Mouse (Mus musculus) olfactory bulb, adult 2 months (tissue): ENCODE measurements around the gene Ggt7.

ENCODE experiments used
- CTCF ChIP-seq: fragments of 200-500 bp; IDR thresholded peaks from 2 replicates; pipeline ENCODE4 v1.5.1; 2012; ENCODE audit warnings: low read depth, mild to moderate bottlenecking, low read length, moderate library complexity; ENCODE audit not compliant: insufficient read depth
- POLR2A ChIP-seq: fragments of 200-500 bp; IDR thresholded peaks from 2 replicates; pipeline ENCODE4 v1.6.1; 2012; ENCODE audit warnings: mild to moderate bottlenecking, low read depth, low read length, moderate library complexity; ENCODE audit not compliant: insufficient read depth

DNA sequence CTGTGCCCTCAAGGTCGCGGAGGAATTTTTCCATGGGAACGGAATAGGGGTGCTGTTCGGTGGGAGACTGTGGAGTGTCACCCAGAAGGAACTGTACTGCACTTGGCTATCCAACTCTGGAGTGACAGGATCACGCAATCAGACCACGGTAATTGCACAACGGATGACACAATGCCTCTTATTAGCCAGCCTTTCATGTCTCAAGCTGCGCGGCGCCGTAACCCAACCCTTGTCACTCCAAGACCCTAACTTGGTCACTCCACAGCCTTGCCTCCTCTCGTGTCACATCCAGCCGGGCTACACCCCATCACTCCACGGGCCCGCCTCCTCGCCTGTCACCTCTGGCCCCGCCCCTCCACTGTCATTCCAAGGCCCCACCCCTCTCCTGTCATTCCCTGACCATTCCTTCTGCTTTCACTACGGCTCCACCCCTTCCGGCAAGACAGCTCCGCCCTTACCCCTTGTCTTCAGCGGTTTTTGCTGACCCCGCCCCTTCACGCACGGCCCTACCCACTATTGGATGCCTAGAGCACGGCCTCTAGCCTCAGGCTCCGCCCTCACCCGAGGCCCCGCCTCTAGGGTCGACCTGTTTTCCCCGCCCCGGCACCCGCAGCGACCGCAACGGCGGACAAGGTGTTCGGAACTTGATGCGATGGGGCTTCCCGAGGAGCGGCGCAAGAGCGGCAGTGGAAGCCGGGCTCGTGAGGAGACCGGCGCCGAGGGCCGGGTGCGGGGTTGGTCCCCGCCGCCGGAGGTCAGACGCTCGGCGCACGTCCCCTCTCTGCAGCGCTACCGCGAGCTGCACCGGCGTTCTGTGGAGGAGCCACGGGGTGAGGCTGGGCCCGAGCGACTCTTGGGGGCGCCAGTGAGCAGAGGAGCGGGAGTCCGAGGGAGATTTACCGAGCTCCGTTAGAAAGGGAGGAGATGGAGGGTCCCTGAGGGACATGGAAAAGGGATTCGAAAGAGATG is at the start of gene Ggt7, which contains the start of gene Acss2:
- TF ChIP-seq CTCF (peak; percentile 62), POLR2A (peak; percentile 62)
